Mouse (Mus musculus): Measurements from ENCODE around the gene Arl3. TPM values are rescaled to one million over a fixed set of nuclear protein-coding genes. Genes with fewer than 3 reads are reported as not detected.

Arl3 gene
- polyA plus RNA-seq, 1 experiment = 81.4 TPM

DNA sequence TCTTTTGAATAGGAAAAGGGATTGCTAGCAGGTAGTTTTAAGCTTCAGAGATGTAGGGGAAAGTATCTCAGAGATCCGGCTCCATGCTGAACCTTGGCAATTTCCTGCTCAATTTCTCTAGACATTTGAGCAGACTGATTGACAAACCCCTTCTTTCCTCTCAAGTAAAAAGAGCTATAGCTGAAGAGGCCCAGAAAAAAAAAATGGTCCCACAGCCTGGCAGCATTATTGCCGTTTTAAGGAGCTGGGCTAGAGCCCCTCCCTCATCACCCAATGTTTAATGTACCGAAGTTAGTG lies 73.5 kb downstream of the Arl3 start:
- TF ChIP-seq MYOG (IDR thresholded peaks at IDR 0.05; ENCODE audit: control insufficient read depth, extremely low read depth, insufficient read length) (no peak), MAX (IDR thresholded peaks at IDR 0.05) (no peak), FOSL1 (IDR thresholded peaks at IDR 0.05; ENCODE audit: insufficient read depth, low read length, poor library complexity, severe bottlenecking) (no peak), MYOD1 (IDR thresholded peaks at IDR 0.05; ENCODE audit: control insufficient read depth, insufficient read length, low read depth) (no peak), CEBPB (IDR thresholded peaks at IDR 0.05; ENCODE audit: low read depth) (no peak), USF1 (IDR thresholded peaks at IDR 0.05; ENCODE audit: low read depth) (no peak)
- Histone ChIP-seq H3K27me3 (ENCODE audit: control insufficient read depth, insufficient read depth, insufficient read length) (no peaks in the 10 kb centered on the region), H3K4me3 (ENCODE audit: insufficient read depth, poor library complexity, severe bottlenecking) (no peak overlapping the region), H3K79me2 (ENCODE audit: control insufficient read depth, insufficient read depth) (peaks cover 29% of the 10 kb centered on the region), H3K79me3 (ENCODE audit: low read depth) (peaks cover 17% of the 10 kb centered on the region), H3K36me3 (ENCODE audit: control insufficient read depth, insufficient read depth) (peaks cover 5% of the 10 kb centered on the region), H3ac (ENCODE audit: control insufficient read depth, insufficient read length, low read depth) (no peak overlapping the region)

DNA sequence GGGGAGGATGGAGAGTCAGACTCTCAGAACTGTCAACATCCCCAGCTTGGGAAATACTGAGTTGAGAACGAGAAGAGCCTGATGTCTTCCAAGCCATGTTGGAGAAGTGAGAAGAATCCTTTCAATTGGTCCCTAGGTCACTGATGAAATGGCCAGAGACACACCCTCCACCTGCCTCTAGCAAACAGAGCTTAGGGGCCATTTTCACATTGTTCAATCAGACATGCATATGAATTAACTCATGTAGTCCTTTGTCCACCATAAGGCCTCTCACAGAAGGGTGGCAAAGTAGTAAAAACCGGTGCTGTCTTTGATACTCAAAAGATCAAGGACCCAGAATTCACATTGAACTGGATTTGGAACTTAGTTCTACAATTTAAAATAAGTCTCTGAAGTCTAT lies 75.8 kb downstream of the Arl3 start:
- Histone ChIP-seq H3K27me3 (ENCODE audit: control insufficient read depth, insufficient read depth, insufficient read length) (no peaks in the 10 kb centered on the region), H3K4me3 (ENCODE audit: insufficient read depth, poor library complexity, severe bottlenecking) (no peak overlapping the region), H3K36me3 (ENCODE audit: control insufficient read depth, insufficient read depth) (no peaks in the 10 kb centered on the region), H3ac (ENCODE audit: control insufficient read depth, insufficient read length, low read depth) (no peak overlapping the region), H3K79me2 (ENCODE audit: control insufficient read depth, insufficient read depth) (peaks cover 7% of the 10 kb centered on the region), H3K79me3 (ENCODE audit: low read depth) (peaks cover 3% of the 10 kb centered on the region)
- TF ChIP-seq CEBPB (IDR thresholded peaks at IDR 0.05; ENCODE audit: low read depth) = no peak
- TF ChIP-seq FOSL1 (IDR thresholded peaks at IDR 0.05; ENCODE audit: insufficient read depth, low read length, poor library complexity, severe bottlenecking) = no peak
- TF ChIP-seq USF1 (IDR thresholded peaks at IDR 0.05; ENCODE audit: low read depth) = no peak
- TF ChIP-seq MAX (IDR thresholded peaks at IDR 0.05) = no peak
- TF ChIP-seq MYOG (IDR thresholded peaks at IDR 0.05; ENCODE audit: control insufficient read depth, extremely low read depth, insufficient read length) = no peak
- TF ChIP-seq CTCF (IDR thresholded peaks at IDR 0.05; ENCODE audit: control insufficient read depth, insufficient read depth, insufficient read length) = no peak
- no peak for TF ChIP-seq MYOD1 (IDR thresholded peaks at IDR 0.05; ENCODE audit: control insufficient read depth, insufficient read length, low read depth)

DNA sequence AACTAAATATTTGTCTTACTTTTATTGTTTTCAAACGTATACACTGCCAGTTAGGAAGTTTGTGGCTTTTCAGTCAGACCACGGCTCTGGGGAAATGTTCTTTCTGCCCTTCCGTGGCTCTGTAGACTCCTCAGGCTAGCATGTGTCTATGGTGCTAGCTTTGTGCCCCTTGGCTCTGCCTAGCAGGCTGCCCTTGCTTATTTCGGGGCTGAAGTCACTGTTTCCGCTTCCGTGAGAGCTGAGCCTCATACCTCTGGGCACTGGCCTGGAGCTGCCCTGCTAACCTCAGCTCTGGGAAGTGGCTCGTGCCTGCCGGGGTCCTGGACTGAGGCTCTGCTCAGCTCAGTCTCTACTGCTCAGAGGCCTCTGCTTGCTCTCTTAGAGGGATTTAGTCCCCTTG lies 77.9 kb downstream of the Arl3 start:
- Histone ChIP-seq H3K36me3 (ENCODE audit: control insufficient read depth, insufficient read depth) (no peaks in the 10 kb centered on the region), H3K79me3 (ENCODE audit: low read depth) (no peaks in the 10 kb centered on the region), H3K4me3 (ENCODE audit: insufficient read depth, poor library complexity, severe bottlenecking) (no peak overlapping the region), H3ac (ENCODE audit: control insufficient read depth, insufficient read length, low read depth) (no peak overlapping the region), H3K27me3 (ENCODE audit: control insufficient read depth, insufficient read depth, insufficient read length) (no peaks in the 10 kb centered on the region), H3K79me2 (ENCODE audit: control insufficient read depth, insufficient read depth) (no peaks in the 10 kb centered on the region)
- TF ChIP-seq CTCF (IDR thresholded peaks at IDR 0.05; ENCODE audit: control insufficient read depth, insufficient read depth, insufficient read length) (no peak), CEBPB (IDR thresholded peaks at IDR 0.05; ENCODE audit: low read depth) (no peak), FOSL1 (IDR thresholded peaks at IDR 0.05; ENCODE audit: insufficient read depth, low read length, poor library complexity, severe bottlenecking) (no peak), MYOD1 (IDR thresholded peaks at IDR 0.05; ENCODE audit: control insufficient read depth, insufficient read length, low read depth) (no peak), USF1 (IDR thresholded peaks at IDR 0.05; ENCODE audit: low read depth) (no peak), MYOG (IDR thresholded peaks at IDR 0.05; ENCODE audit: control insufficient read depth, extremely low read depth, insufficient read length) (no peak), MAX (IDR thresholded peaks at IDR 0.05) (no peak)

DNA sequence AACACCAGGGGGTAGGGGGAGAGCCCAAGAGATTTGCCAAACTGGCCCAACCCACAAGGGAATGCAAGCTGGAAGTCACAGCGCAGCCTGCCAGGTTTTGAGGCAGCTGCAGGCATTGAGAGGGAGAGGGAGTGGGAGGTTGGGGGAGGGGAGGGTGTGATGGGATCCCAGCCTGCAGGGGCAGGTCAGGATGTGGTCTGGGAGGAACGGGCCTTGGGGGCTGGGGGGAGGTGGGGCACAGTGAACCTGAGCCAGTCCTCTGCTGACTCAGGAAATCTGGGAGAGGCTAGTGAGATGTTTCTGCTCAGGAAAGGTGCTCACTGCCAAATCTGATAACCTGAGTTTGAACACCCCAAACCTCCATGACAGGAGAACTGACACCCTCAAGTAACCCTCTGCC lies 82.4 kb downstream of the Arl3 start:
- H3K79me3 ChIP-seq (ENCODE audit: low read depth) = no peaks in the 10 kb centered on the region
- H3ac ChIP-seq (ENCODE audit: control insufficient read depth, insufficient read length, low read depth) = no peak overlapping the region
- peaks cover 7% of the 10 kb centered on the region for H3K36me3 ChIP-seq (ENCODE audit: control insufficient read depth, insufficient read depth)
- no peaks in the 10 kb centered on the region for H3K27me3 ChIP-seq (ENCODE audit: control insufficient read depth, insufficient read depth, insufficient read length)
- peak; percentile 32 for TF ChIP-seq MYOD1 (IDR thresholded peaks at IDR 0.05; ENCODE audit: control insufficient read depth, insufficient read length, low read depth)
- TF ChIP-seq CEBPB (IDR thresholded peaks at IDR 0.05; ENCODE audit: low read depth) = no peak
- no peak overlapping the region for H3K4me3 ChIP-seq (ENCODE audit: insufficient read depth, poor library complexity, severe bottlenecking)
- no peaks in the 10 kb centered on the region for H3K79me2 ChIP-seq (ENCODE audit: control insufficient read depth, insufficient read depth)

DNA sequence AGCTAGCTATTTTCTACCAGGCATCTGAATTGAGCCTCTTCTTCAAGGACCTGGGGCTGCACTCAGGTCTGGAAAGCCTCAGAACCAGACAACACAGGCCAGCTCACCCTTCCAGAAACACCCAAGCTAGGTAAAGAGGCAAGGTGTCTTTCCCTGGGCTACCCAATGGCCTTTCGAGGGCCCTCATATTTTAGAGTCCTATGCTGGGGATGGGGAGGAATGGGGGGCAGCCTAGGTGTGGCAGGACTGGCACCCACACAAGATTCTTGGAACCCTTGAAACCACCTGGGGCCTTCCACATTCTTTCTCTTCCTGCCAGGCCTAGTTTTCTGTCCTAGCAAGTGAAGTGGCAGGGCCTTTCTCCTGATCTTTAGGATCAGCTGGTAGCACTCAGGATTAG lies 83.5 kb downstream of the Arl3 start:
- Histone ChIP-seq H3K27me3 (ENCODE audit: control insufficient read depth, insufficient read depth, insufficient read length) (no peaks in the 10 kb centered on the region), H3K79me3 (ENCODE audit: low read depth) (no peaks in the 10 kb centered on the region), H3K36me3 (ENCODE audit: control insufficient read depth, insufficient read depth) (peaks cover 7% of the 10 kb centered on the region), H3K79me2 (ENCODE audit: control insufficient read depth, insufficient read depth) (no peaks in the 10 kb centered on the region), H3ac (ENCODE audit: control insufficient read depth, insufficient read length, low read depth) (no peak overlapping the region), H3K4me3 (ENCODE audit: insufficient read depth, poor library complexity, severe bottlenecking) (no peak overlapping the region)
- TF ChIP-seq CEBPB (IDR thresholded peaks at IDR 0.05; ENCODE audit: low read depth) = no peak
- no peak for TF ChIP-seq MAX (IDR thresholded peaks at IDR 0.05)
- TF ChIP-seq MYOD1 (IDR thresholded peaks at IDR 0.05; ENCODE audit: control insufficient read depth, insufficient read length, low read depth) = no peak
- no peak for TF ChIP-seq USF1 (IDR thresholded peaks at IDR 0.05; ENCODE audit: low read depth)
- no peak for TF ChIP-seq MYOG (IDR thresholded peaks at IDR 0.05; ENCODE audit: control insufficient read depth, extremely low read depth, insufficient read length)
- no peak for TF ChIP-seq FOSL1 (IDR thresholded peaks at IDR 0.05; ENCODE audit: insufficient read depth, low read length, poor library complexity, severe bottlenecking)
- TF ChIP-seq CTCF (IDR thresholded peaks at IDR 0.05; ENCODE audit: control insufficient read depth, insufficient read depth, insufficient read length) = no peak

DNA sequence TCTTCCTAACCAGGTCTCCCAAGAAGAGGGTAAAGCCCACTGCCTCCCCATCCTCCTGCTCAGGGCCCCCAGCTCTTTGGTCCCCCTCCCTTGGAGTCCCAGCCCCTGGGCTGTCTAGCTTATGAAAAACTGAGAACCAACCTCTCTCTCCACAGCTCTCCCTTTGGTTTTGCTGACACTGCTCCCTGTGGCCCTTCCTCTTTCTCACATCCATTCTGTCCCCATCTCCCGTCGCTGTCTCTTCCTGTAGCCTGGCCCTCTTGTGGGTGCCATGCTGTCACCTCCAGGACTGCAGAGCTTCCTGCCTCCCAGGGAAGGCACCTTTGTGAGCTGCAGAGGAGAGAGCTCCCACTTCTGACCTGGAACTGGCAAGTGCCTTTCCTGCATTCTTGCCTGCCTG lies 86.3 kb downstream of the Arl3 start:
- Histone ChIP-seq H3K27me3 (ENCODE audit: control insufficient read depth, insufficient read depth, insufficient read length) (no peaks in the 10 kb centered on the region), H3K79me3 (ENCODE audit: low read depth) (no peaks in the 10 kb centered on the region), H3K4me3 (ENCODE audit: insufficient read depth, poor library complexity, severe bottlenecking) (no peak overlapping the region), H3ac (ENCODE audit: control insufficient read depth, insufficient read length, low read depth) (no peak overlapping the region), H3K36me3 (ENCODE audit: control insufficient read depth, insufficient read depth) (peaks cover 13% of the 10 kb centered on the region), H3K79me2 (ENCODE audit: control insufficient read depth, insufficient read depth) (no peaks in the 10 kb centered on the region)
- TF ChIP-seq MAX (IDR thresholded peaks at IDR 0.05) (no peak), USF1 (IDR thresholded peaks at IDR 0.05; ENCODE audit: low read depth) (no peak), MYOD1 (IDR thresholded peaks at IDR 0.05; ENCODE audit: control insufficient read depth, insufficient read length, low read depth) (no peak), FOSL1 (IDR thresholded peaks at IDR 0.05; ENCODE audit: insufficient read depth, low read length, poor library complexity, severe bottlenecking) (no peak), CEBPB (IDR thresholded peaks at IDR 0.05; ENCODE audit: low read depth) (no peak), MYOG (IDR thresholded peaks at IDR 0.05; ENCODE audit: control insufficient read depth, extremely low read depth, insufficient read length) (no peak), CTCF (IDR thresholded peaks at IDR 0.05; ENCODE audit: control insufficient read depth, insufficient read depth, insufficient read length) (no peak)

Measured in C2C12 (cell line).